Mouse (Mus musculus): ENCODE results near the gene Epb41.

Epb41 gene

DNA sequence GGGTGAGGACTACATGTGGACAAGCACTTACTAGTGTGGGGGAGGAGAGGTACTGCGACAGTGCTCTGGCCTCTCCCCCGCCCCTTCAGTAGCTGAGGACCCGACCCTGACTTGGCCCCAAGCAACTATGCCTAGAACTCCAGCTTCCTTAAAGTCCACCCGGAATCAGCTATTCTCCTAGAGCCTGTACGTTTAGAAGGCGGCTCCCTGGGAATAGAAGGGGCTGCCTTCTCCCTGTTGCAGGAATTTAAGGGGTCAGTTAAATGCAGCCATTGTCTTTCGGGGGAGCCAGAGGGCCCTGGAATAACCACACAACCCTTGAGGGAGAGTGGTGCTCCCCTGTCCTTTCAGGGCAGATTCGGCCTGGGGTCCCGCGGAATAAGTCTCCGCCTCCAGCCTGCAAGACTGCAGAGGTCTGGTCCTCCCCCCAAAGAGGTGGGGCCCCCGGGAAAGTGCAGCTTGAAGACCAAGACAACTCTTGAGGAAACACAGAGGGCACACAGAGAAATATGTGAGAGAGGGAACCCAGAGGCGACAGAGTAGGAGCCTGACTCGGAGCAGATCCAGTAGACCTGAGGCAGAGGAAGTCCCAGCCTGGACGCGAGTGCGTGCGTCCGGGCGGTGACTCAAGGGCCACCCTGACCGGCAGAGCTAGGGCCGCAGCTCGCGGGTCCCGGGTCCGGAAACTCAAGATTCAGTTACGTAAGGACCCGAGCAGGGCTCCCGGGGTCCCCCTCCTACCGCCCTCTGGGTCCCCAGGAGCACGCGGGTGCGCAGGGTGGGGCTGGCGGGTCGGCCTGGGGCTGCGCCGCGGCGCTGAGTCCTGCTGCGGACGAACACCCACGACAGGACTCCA, 816 bp downstream of the Epb41 start, which contains the start of gene Gm10300:
Gene Gm10300, plus strand, starts transcription at position 621 of the 856 bp plus-strand sequence.
- peak in 1 of 2 experiments; percentile 46 for DNase-seq (ENCODE audit: low spot score in 2 of 2)

DNA sequence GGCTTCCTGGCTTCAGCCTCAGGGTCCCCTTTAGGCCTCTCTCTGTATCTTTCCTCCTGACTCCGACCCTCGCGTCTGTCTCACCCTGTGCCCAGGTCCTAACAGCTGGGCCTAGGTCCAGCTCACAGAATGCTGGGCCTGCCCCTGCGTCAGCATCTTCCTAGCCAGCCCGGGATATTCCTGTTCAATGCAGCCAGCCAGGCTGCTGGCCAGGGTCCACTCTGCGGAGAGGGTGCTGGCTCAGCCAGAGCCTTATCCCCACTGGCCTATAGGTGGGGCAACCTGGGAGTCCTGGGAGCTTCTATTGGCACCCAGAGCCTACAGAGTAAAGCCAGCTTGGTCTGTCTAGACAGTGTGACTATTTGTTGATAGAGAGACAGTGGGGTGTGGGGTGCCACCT, 2.2 kb downstream of the Epb41 start:
- no peak for DNase-seq (ENCODE audit: low spot score in 2 of 2)

DNA sequence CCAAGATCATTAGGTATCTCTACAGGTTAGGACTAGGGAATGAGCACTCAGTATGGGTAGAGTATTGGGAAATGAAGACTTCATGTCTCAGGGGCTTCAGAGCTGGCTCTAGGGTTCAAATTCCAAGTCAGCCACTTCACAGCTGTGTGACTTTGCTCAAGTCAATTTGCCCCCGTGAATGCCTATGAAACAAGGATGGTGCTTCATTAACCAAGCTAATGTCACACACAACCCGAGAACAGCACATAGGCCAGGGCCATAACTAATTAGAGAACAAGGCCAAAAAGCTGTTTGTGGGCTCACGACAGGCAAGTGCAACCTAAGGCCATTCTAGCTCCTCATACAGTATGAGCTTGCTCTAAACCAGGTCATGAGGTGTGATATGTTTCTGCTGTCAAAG, 3.0 kb downstream of the Epb41 start:
- DNase-seq (ENCODE audit: low spot score in 2 of 2) = no peak

DNA sequence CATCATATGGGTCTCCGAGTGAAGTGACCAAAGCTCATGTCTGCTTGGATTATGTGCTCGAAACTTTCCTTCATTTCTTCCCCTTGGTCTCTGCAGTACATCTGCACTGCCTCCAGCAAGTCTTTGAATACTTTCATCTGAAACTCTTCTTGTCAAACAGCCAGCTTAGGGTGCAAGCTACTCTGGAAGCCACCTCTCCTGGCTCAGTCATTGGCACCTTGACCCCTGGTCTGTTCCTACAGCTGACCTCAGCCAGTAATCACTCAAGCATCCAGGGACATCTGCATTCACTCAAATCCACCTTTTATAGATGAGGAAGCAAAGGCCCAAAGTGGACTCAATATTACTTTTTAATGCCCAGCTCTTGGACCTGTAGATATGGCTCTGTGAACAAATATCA, 3.4 kb downstream of the Epb41 start:
- no peak for DNase-seq (ENCODE audit: low spot score in 2 of 2)

DNA sequence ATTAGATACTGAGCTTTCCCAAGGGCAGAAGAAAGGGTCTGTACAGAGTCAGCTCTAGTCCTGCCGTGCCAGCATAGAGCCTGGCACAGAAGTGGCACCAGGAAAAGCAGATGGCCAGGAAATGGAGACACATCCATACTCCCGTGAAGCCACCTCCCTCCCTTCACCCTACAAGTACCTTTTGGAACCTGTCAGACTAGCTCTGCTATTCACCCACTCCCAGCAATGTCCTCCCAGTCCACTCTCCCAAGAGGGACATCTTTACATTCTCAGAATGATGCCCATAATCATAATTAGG, 7.2 kb downstream of the Epb41 start:
- DNase-seq (ENCODE audit: low spot score in 2 of 2) = no peak

DNA sequence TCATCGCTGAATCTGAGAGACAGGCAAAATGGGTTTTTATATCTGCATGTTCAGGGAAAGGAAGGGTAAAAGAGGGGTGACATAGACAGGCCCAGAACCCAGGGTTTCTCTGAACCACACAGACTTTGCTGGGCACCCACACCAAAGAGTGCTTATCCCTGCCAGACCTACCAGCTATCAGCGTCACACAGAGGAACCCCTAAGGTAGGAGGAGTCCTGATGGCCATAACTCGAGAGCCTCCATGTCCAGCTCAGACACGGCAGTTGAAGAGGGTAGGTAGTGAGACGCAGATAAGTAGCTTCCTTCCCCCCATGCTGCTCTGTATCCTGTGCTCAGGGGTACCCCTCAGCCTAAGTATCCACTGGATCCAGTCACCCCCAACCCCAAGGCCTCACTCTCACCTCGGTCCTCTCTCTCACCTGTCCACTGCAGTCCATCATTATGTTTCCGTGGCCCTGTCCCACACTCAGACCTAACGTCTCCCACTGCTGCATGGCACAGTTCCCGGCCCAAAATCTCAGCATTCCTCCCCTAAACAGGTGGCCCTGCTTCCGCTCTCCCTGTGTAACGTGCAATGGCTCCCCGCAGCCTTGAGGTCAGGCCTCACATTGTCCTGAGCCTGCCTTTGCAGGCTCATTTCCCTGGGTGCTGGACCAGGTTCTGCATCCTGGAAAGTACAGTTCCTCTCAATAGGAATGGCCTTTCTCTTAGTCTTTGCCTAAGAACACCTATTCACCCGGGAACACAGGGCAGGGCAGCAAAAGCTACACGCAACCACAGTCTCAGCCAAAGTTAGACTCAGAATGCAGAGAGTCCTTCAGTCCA, 7.8 kb downstream of the Epb41 start:
- DNase-seq (ENCODE audit: low spot score in 2 of 2) = no peak

DNA sequence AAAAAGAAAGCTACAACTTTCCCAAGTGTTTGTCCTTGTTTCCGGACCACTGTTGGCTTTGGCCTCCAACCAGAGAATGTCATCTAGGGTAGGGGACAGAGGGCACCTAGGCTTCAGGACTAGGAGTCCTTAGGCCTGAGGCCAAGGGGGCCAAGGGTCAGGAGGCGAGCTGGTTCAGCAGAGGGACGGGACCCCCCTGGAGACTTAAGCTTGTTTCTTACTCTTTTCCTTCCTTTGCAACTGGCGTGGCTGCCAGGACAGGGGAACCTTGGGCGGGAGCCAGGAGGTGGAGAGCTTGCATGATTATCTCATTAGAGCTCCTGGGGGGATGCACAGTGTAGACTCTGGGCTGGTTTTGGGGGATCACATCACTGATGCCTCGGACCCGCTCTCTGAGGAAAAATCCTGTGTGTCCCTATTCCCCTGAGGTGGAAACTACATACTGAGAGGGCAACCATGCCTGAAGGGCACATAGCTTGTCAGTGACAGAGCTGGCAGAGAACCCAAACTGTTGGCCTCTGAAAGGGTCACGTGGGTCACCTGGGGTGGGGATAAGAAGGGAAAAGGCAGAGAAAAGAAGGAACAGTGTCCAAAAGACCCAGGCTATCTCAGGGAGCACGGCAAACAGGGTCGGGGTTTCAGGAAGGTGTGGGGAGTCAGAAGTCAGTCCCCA, 8.9 kb downstream of the Epb41 start:
- DNase-seq (ENCODE audit: low spot score in 2 of 2) = no peak

DNA sequence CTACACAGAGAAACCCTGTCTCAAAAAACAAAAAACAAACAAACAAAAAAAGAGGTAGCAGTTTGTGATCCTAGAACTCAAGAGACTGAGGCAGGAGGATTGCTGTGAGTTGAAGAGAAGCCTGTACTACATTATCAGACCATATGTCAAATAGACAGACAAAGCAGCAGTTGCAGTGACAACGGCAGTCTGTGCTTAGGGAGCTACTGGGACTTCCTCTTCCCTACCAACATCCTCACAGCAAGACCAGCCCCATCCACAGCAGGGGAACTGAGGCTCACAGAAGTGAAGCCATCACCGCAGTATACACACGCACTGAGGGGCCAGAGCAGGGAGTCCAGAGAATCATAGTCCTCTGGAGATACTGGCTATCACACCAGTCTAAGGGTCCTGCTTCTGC, 9.5 kb downstream of the Epb41 start:
- DNase-seq (ENCODE audit: low spot score in 2 of 2) = no peak

DNA sequence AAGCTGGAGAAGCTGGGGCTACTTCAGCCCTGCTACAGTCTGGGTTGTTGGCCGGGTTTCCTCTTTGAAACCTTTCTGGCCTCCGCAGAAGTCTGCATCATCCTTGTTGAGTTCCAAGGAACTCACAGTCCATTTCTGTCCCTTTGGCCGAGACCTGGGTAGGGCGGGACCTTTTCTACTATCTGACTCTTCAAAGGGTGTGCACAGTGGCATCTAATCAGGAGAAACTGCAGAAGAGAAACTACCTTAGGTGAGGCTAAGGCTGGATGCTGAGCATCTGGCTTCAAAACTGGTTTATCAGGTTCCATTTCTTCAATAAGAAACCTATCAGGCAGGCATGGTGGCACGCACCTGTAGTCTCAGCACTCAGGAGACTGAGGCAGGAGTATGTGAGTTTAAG, 10.6 kb downstream of the Epb41 start:
- DNase-seq (ENCODE audit: low spot score in 2 of 2) = no peak

DNA sequence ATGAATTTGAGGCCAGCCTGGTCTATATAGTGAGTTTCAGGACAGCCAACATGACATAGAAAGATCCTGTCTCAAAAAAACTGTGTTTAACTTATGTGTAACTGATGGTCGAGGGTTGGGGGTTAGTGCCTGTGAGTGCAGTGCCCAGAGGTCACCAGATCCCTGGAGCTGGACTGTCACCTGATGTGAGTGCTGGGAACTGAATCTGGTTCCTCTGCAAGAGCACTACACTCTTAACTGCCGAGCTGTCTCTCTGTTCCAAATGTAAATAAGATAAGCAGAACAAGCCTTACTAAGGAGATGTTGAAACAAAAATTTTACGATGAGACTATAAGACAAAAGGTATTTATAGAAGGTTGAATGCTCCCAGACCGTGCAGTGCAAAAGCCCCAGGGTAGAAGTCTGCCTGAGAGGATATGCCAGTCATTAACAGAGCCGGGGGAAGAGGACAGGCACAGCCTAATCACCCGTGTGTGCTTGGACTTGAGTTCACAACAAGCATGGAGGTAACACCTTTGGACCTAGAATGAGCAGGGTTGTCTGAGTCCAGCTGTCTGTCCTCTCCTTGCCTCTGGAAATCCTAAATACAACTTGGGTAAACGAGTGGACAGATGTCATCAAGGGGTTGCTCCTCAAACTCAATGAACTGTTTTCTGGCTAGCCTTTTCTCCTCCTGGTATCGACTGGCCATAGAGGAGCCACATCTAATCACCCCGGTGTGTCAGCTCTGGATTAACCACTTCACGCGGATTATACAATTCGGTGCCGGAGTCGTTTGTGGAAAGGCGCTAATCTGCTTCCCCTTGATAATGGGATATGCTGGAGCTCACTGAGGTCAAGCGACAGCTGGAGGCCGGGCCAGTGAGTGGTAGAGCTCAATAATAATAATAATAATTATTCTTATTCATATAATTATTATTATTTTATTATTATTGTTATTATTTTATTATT, 11.9 kb downstream of the Epb41 start:
- no peak for DNase-seq (ENCODE audit: low spot score in 2 of 2)

DNA sequence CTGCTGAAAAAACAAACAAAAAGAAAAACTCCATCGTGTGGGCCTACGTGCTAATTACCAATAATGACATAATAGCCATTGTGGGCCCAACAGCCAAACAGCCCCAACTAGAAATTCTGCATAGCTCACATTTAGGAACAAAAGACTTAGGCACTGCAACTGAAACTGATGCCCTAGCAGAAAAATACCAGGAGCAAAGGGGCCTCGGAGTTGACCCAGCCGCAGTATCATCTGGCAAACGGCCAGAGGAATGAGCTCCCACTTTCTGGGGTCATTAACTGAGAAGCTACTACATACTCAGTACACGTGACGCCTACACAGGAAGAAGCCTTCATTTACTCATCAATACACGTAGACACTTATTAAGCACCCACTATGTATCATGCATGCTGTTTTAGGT, 12.8 kb downstream of the Epb41 start:
- no peak for DNase-seq (ENCODE audit: low spot score in 2 of 2)

DNA sequence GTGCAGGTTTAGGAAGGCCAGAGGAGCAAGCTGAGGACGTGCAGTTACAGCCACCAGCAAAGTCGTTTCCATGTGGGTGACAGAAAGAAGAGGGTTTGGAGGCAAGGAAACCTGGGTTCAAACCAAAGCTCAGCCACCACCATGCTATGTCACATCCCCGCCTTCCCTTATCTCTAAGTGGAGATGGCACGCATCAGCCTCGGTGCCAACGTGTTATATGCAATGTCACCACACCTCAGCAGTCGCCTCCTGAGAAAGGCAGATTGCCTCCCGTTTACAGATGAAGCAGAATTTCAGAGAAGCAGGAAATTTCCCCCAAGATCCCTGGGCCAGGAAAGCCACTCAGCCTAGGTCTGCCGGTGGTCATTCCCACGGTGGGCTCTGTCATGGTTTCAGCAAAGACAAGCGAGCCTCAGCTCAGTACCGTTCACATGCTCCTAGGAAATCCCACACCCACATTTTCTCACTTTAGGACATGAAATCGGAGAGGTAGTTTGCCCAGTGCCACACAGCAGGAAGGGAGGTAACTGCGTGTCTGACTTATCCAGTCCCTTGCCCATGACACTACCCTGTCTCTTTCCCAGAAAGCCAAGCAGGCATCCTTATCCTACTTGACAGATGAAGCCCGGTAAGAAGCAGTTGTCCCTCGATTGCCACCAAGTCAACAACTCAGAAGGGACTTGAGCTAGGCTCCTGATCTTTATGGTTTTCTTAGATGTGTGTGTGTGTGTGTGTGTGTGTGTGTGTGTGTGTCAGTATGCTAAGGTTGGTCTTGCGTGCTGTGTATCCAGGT, 14.9 kb downstream of the Epb41 start:
- no peak for DNase-seq (ENCODE audit: low spot score in 2 of 2)

DNA sequence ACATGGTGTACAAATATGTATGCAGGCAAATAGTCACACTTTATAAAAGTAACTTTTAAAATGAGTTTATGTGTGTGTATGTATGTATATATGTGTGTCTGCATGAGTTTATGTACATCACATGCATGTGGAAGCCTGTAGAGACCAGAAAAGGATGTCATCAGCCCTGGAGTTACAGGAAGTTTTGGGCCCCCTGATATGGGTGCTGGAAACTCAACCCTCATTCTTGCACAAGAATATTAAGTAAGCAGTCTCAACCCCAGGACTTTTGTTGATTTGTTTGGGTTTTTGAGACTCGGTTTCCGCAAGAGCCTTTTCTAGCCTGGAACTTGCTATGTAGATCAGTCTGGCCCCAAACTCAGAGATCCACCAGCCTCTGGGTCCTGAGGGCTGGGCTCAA, 15.6 kb downstream of the Epb41 start:
- no peak for DNase-seq (ENCODE audit: low spot score in 2 of 2)

DNA sequence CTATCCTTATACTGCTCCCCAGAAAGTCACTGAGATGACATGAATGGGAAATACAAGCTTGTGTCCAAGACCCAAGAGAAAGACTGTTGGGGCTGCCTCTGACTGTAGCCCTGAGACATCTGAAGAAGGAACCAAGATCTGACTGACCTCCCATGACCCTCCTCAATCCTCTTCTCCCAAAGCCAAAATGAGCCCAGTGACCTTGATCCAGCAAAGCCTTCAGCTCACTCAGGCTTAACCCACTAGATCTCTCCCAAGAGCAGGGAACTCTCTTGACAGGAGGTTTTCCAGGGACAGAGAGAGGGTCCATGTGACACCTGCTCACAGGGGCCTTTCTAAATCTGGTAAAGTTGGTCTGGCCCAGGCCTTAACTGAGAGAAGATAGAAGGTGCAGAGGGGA, 17.8 kb downstream of the Epb41 start:
- DNase-seq (ENCODE audit: low spot score in 2 of 2) = no peak

DNA sequence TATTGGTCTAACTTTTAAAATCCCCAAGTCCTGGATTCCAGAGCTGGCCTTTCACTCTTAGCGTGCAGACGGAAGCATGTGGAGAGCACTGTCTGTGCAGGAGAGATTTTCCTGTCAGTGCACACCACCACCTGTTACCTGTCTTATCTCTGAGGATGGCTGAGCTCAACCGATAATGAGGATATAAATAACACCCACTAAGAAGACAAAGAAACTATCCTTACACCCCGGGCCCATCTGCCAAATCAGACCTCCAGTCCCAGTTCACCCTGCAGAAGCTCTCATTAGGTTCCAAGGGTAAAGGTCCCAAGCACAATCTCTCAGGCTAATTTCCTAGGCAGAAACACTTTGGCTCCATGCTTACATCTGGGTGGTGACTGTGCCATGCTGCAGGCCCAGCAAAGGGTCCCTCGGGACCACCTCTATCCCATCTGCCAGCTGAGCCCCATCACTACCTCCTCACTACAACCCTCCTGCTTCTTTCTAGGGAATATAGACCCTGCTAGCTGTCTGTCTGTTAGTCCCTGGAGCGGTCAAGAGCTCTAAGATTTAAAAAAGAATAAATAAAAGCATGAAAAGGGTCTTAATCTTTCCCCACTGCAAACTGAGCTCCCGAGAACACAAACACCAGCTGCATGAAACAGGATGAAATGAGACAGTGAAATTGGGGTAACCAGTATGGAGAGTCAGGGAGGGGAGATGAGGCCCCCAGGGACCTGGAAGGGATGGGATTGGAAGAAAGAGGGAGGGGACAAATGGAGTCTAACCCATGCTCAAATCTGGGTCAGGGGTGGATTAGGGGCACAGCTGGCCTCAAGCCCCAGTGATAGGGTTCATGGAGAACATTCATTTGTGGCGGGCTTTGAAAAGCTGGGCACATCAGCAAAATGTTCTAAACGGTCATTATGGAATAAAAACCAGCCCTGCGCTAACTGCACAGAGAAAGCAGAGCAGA, 23.5 kb downstream of the Epb41 start:
- no peak for DNase-seq (ENCODE audit: low spot score in 2 of 2)

DNA sequence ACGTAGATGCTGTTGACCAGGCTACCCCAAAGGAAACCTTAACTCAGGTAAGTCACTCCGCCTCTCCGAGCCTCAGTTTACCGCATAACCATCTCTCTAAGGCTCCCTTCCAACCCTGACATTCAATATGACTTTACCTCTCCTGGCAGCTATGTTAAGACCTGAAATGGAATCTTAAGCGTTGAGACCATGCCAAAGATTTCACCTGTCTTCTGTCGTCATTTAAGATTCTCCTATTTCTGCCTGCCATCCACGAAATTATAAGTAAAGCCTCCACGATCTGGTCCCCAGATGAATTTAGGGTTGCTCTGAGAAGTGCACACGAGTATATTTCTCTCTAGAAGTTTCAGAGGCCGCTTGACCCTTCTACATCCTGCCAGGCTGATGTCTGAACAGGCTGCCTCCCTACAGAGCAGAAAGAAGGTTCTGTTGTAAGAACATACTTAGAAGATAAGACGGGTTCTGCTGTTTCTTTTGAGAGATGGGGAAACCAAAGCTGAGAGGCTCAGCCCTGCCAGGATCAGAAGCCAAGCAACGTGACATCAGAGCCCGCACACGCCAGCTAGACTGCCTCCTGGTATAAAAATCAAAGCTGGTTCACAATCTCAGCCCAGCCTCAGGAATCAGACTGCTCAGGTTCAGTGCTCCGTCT, 25.4 kb downstream of the Epb41 start:
- DNase-seq (ENCODE audit: low spot score in 2 of 2) = no peak

DNA sequence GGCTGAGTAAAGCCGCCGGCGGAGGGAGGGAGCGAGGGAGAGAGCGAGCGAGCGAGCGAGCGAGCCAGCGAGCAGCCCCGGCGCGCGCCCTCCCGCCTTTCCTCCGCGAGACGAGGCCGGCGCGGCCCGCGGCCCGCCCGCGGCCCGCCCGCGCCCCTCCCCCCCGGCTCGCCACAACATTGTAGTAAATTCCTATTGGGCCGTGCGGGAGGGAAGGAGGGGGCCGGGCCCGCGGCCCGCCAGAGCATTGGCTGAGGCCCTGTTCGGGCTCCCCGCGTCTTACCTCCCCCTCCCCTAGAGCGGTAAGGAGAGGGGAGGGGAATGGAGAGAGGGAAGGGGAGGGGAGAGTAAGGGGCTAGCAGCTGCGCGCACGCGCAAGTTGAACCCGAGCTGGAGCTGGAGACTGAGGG, 26.1 kb downstream of the Epb41 start:
- DNase-seq (ENCODE audit: low spot score in 2 of 2) = peak; percentile 58 to 80

DNA sequence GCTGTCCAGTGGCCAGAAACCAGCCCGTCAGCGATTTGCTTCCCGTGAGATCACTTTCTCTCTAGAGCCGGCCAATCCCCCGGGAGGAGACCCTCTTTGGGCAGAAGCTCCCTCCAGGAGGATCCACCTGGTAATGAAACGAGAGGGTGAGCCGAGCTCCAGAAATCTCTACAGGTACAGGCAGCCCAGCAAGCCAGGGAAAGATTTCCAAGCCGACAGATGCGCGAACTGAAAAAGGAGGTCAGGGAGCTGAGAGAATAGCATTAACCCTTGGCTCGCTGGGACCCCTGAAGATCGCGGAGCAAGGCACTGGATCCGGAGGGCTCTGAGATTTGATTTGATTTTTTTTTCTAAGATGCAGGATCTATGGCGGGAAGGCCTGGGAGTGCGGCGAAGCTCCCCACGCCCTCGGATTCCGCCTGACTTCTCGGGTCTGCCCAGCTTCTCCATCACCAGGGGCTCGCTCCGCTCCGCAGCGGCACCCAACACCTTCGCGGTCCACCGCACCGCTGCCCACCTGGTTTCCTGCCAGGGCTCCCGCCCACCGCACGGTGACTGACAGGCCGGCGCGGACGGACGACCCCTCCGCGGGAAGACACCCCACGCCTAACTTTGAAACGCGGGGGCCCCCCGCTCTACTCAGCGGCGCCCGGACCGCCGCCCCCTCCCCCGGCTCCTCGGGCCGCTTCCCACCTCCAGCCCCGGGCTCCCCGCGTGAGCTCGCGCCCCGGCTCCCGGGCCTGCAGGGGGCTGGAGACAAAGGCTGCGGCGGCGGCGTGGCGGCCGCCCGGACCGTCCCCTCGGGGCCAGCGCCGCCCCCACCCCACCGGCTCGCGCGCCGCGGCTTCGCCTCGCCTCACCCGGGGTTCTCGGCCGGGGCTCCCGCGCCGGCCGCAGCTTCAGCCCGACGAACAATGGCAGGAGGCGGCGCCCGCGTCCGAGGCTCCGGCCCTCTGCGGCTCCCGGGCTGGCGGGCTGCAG, 26.8 kb downstream of the Epb41 start:
- DNase-seq (ENCODE audit: low spot score in 2 of 2) = peak in 1 of 2 experiments; percentile 36
